Mouse (Mus musculus): ENCODE results near the gene Cavin1. TPM values are rescaled to one million over a fixed set of nuclear protein-coding genes. Genes with fewer than 3 reads are reported as not detected.
A peak's percentile ranks its signal among the peaks of the same experiment; 100 is the strongest.

Gene Cavin1
- total and polyA plus RNA-seq, 3 experiments: 0.05 to 0.21 (median 0.13) TPM

DNA sequence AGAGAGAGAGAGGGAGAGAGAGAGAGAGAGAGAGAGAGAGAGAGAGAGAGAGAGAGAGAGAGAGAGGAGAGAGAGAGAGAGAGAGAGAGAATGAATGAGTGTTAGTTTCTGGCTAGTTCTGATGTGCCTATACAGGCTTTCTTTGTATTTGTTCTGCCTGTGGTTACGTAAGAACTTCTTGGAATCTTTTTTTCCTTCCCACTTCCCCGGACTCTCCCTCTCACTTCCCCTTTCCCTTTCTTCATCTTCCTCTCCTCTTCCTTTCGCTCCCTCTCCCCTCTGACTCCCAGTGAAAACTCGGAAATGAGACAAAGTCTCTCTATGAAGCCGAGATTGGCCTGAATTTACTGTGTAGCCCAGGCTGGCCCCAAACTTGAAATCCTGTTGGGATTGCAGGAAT lies 24.0 kb upstream of the Cavin1 start:
- Histone ChIP-seq H3K36me3 (replicated peaks in 1 of 2; ENCODE audit: control insufficient read depth in 1 of 2, insufficient read depth in 1 of 2, low read length in 1 of 2) (no peaks in the 10 kb centered on the region), H3K27ac (ENCODE audit: insufficient read depth, low read depth) (no peak overlapping the region), H3K9me3 (replicated peaks; ENCODE audit: low read length) (no peaks in the 10 kb centered on the region), H3K27me3 (replicated peaks) (no peaks in the 10 kb centered on the region), H3K9ac (ENCODE audit: insufficient read depth, low read depth) (no peak overlapping the region), H3K4me3 (replicated peaks in 1 of 3; ENCODE audit: low read depth in 2 of 3, low read length in 2 of 3, poor library complexity in 1 of 3) (no peak overlapping the region), H3K4me1 (ENCODE audit: control insufficient read depth in 1 of 2, insufficient read depth in 2 of 2) (peaks cover 4 to 12% of the 10 kb centered on the region in 2 experiments; a peak in 3 of 4 replicates), H3K79me2 (replicated peaks; ENCODE audit: control insufficient read depth, extremely low read depth, insufficient read depth, poor library complexity, severe bottlenecking) (no peaks in the 10 kb centered on the region), H3K4me2 (ENCODE audit: insufficient read depth, low read depth, poor library complexity, severe bottlenecking) (no peak overlapping the region)
- dilution Hi-C loops (cut with MboI; ENCODE audit: extremely low pct_ligation_motif_present, extremely low pct_unique_long_range_greater_than_20kb, low sequenced_read_pairs) (no loop called here), in situ Hi-C loops (cut with MboI; ENCODE audit: low pct_ligation_motif_present, low pct_unique_long_range_greater_than_20kb, low sequenced_read_pairs) (no loop called here)
- no peak for DNase-seq (ENCODE audit: extremely low read depth)
- TF ChIP-seq MAX (IDR thresholded peaks at IDR 0.05; ENCODE audit: low read length) (no peak), EP300 (IDR thresholded peaks at IDR 0.05; ENCODE audit: low read length) (peak; percentile 38; the same call in 1 of the 2 replicates), ELF1 (IDR thresholded peaks at IDR 0.05; ENCODE audit: low read depth, low read length) (no peak)

GRCm38 (mm10) chr11:100994233-100994632 lies 23.5 kb upstream of the Cavin1 start:
- H3K4me3 ChIP-seq (replicated peaks in 1 of 3; ENCODE audit: low read depth in 2 of 3, low read length in 2 of 3, poor library complexity in 1 of 3): no peak overlapping the region
- H3K36me3 ChIP-seq (replicated peaks in 1 of 2; ENCODE audit: control insufficient read depth in 1 of 2, insufficient read depth in 1 of 2, low read length in 1 of 2): no peaks in the 10 kb centered on the region
- no peak overlapping the region for H3K9ac ChIP-seq (ENCODE audit: insufficient read depth, low read depth)
- no peak for DNase-seq (ENCODE audit: extremely low read depth)
- dilution Hi-C loops (cut with MboI; ENCODE audit: extremely low pct_ligation_motif_present, extremely low pct_unique_long_range_greater_than_20kb, low sequenced_read_pairs) (no loop called here), in situ Hi-C loops (cut with MboI; ENCODE audit: low pct_ligation_motif_present, low pct_unique_long_range_greater_than_20kb, low sequenced_read_pairs) (no loop called here)
- TF ChIP-seq NRF1 (IDR thresholded peaks at IDR 0.05; ENCODE audit: low read depth, low read length) (no peak), MXI1 (IDR thresholded peaks at IDR 0.05; ENCODE audit: low read depth, low read length) (no peak), MAFK (IDR thresholded peaks at IDR 0.05; ENCODE audit: insufficient replicate concordance, low read length) (no peak), ZC3H11A (IDR thresholded peaks at IDR 0.05; ENCODE audit: low read depth, low read length) (no peak), JUND (conservative IDR thresholded peaks at IDR 0.05; ENCODE audit: low read depth, low read length) (no peak), RCOR1 (conservative IDR thresholded peaks at IDR 0.05; ENCODE audit: low read depth, low read length) (no peak), MAX (IDR thresholded peaks at IDR 0.05; ENCODE audit: low read length) (no peak)
- H3K27me3 ChIP-seq (replicated peaks): no peaks in the 10 kb centered on the region
- peaks cover 5 to 10% of the 10 kb centered on the region in 2 experiments; a peak in 3 of 4 replicates for H3K4me1 ChIP-seq (ENCODE audit: control insufficient read depth in 1 of 2, insufficient read depth in 2 of 2)
- no peaks in the 10 kb centered on the region for H3K79me2 ChIP-seq (replicated peaks; ENCODE audit: control insufficient read depth, extremely low read depth, insufficient read depth, poor library complexity, severe bottlenecking)
- H3K9me3 ChIP-seq (replicated peaks; ENCODE audit: low read length): no peaks in the 10 kb centered on the region
- H3K27ac ChIP-seq (ENCODE audit: insufficient read depth, low read depth): no peak overlapping the region
- no peak overlapping the region for H3K4me2 ChIP-seq (ENCODE audit: insufficient read depth, low read depth, poor library complexity, severe bottlenecking)

GRCm38 (mm10) chr11:100993437-100993836 lies 22.8 kb upstream of the Cavin1 start:
- H3K4me2 ChIP-seq (ENCODE audit: insufficient read depth, low read depth, poor library complexity, severe bottlenecking): no peak overlapping the region
- in situ Hi-C loops (cut with MboI; ENCODE audit: low pct_ligation_motif_present, low pct_unique_long_range_greater_than_20kb, low sequenced_read_pairs) (no loop called here), dilution Hi-C loops (cut with MboI; ENCODE audit: extremely low pct_ligation_motif_present, extremely low pct_unique_long_range_greater_than_20kb, low sequenced_read_pairs) (no loop called here)
- no peaks in the 10 kb centered on the region for H3K36me3 ChIP-seq (replicated peaks in 1 of 2; ENCODE audit: control insufficient read depth in 1 of 2, insufficient read depth in 1 of 2, low read length in 1 of 2)
- no peak overlapping the region for H3K4me3 ChIP-seq (replicated peaks in 1 of 3; ENCODE audit: low read depth in 2 of 3, low read length in 2 of 3, poor library complexity in 1 of 3)
- no peaks in the 10 kb centered on the region for H3K27me3 ChIP-seq (replicated peaks)
- H3K79me2 ChIP-seq (replicated peaks; ENCODE audit: control insufficient read depth, extremely low read depth, insufficient read depth, poor library complexity, severe bottlenecking): no peaks in the 10 kb centered on the region
- H3K27ac ChIP-seq (ENCODE audit: insufficient read depth, low read depth): no peak overlapping the region
- TF ChIP-seq TBP (conservative IDR thresholded peaks at IDR 0.05; ENCODE audit: low read depth, low read length): no peak
- no peak for TF ChIP-seq GABPA (IDR thresholded peaks at IDR 0.05; ENCODE audit: insufficient replicate concordance, low read depth, low read length)
- TF ChIP-seq ELF1 (IDR thresholded peaks at IDR 0.05; ENCODE audit: low read depth, low read length): no peak
- no peak for TF ChIP-seq MAX (IDR thresholded peaks at IDR 0.05; ENCODE audit: low read length)
- no peak for TF ChIP-seq MEF2A (IDR thresholded peaks at IDR 0.05; ENCODE audit: borderline replicate concordance, low read depth, low read length)
- no peak overlapping the region for H3K9ac ChIP-seq (ENCODE audit: insufficient read depth, low read depth)
- H3K4me1 ChIP-seq (ENCODE audit: control insufficient read depth in 1 of 2, insufficient read depth in 2 of 2): peaks cover 5 to 12% of the 10 kb centered on the region in 2 experiments; a peak in 3 of 4 replicates
- DNase-seq (ENCODE audit: extremely low read depth): no peak
- no peaks in the 10 kb centered on the region for H3K9me3 ChIP-seq (replicated peaks; ENCODE audit: low read length)

Data from CH12.LX (cell line).